Mouse (Mus musculus) heart, embryonic 14.5 days (tissue): Measurements from ENCODE around the gene Prpf8. TPM values are rescaled to one million over a fixed set of nuclear protein-coding genes. Genes with fewer than 3 reads are reported as not detected.

ENCODE experiments used
- ATAC-seq: fragments of 200-750 bp; cut with Nextera tagmentation; 2 replicates; pipeline ENCODE4 v1.8.0; 2017; ENCODE audit warnings: low read depth, moderate TSS enrichment; ENCODE audit not compliant: insufficient number of reproducible peaks, insufficient read depth, low FRiP score
- H3K27ac ChIP-seq, 2 experiments: fragments of 200-500 bp in 1 of 2; fragments of 300-500 bp in 1 of 2; sonication (generic) in 1 of 2; replicated peaks in 1 of 2; 2 replicates each; pipeline ENCODE4 v1.5.1; 2012 to 2014; ENCODE audit warnings: low read depth in 2 of 2, low read length in 2 of 2, control low read depth in 1 of 2, mild to moderate bottlenecking in 1 of 2, mixed read lengths in 1 of 2; ENCODE audit not compliant: control insufficient read depth in 1 of 2, insufficient read depth in 1 of 2
- H3K27me3 ChIP-seq: fragments of 300-500 bp; sonication (generic); 2 replicates; pipeline ENCODE4 v1.6.1; 2014; ENCODE audit warnings: mild to moderate bottlenecking, low read length, control low read depth; ENCODE audit not compliant: control insufficient read depth, insufficient read depth
- H3K36me3 ChIP-seq: fragments of 300-500 bp; sonication (generic); 2 replicates; pipeline ENCODE4 v1.6.1; 2014; ENCODE audit warnings: mild to moderate bottlenecking, control low read depth, low read length, mixed read lengths; ENCODE audit not compliant: control insufficient read depth, insufficient read depth
- H3K4me1 ChIP-seq, 2 experiments: fragments of 200-500 bp in 1 of 2; fragments of 300-500 bp in 1 of 2; sonication (generic) in 1 of 2; 2 replicates each; pipeline ENCODE4 v1.6.1; 2012 to 2014; ENCODE audit warnings: low read length in 2 of 2, control low read depth in 1 of 2, mixed read lengths in 1 of 2; ENCODE audit not compliant: control insufficient read depth in 2 of 2, insufficient read depth in 2 of 2
- H3K4me2 ChIP-seq: fragments of 300-500 bp; sonication (generic); 2 replicates; pipeline ENCODE4 v1.6.1; 2014; ENCODE audit warnings: mild to moderate bottlenecking, low read length
- H3K4me3 ChIP-seq, 2 experiments: fragments of 200-500 bp in 1 of 2; fragments of 300-500 bp in 1 of 2; sonication (generic) in 1 of 2; 2 replicates each; pipeline ENCODE4 v1.5.1; 2012 to 2014; ENCODE audit warnings: low read length in 2 of 2, mild to moderate bottlenecking in 2 of 2, control low read depth in 1 of 2, low read depth in 1 of 2, moderate library complexity in 1 of 2; ENCODE audit not compliant: control insufficient read depth in 1 of 2, insufficient read depth in 1 of 2
- H3K9ac ChIP-seq: fragments of 300-500 bp; sonication (generic); 2 replicates; pipeline ENCODE4 v1.6.1; 2014; ENCODE audit warnings: mild to moderate bottlenecking, low read length
- H3K9me3 ChIP-seq: fragments of 300-500 bp; sonication (generic); 2 replicates; pipeline ENCODE4 v1.6.1; 2016; ENCODE audit warnings: low read length, control low read depth; ENCODE audit not compliant: control insufficient read depth
- WGBS: fragments of 180-500 bp; shearing (Covaris S2); extraction: QIAGEN DNeasy Blood & Tissue Kit; methylation state at CpG from one replicate; pipeline ENCODE4 v1.1.7; 2014; 5-methylcytosine and 5-hydroxymethylcytosine counted together
- polyA plus RNA-seq: library from polyadenylated mRNA; unstranded; fragments of >200 nt; fragmentation: Nextera tagmentation; extraction: Ambion mirVana; gene quantifications from 2 replicates; pipeline ENCODE4 v1.2.1, GENCODE M21; 2014

Prpf8 gene
- polyA plus RNA-seq, 1 experiment from 2014 or later = 46.8 TPM

DNA sequence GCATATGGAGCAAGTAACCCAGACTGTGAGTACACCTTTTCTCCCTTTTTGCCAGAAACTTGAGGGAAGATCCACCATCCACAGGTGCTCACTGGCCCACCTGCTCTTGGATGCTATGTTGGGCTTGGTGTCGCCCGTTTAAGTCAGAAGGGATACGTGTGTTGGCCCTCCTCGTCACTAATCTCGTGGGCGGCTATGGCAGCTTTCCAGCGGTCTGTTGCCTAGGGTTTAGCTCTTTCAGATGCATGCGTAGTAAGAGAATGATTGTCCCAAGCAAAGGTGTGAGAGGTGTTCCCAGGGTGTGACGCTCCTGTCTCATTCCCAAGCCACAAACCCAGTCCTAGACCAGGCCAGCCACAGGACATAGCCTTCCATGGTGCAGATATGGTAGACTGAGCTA, 58.1 kb downstream of the Prpf8 start:
- Histone ChIP-seq H3K9ac (no peak overlapping the region), H3K27ac (no peak overlapping the region), H3K4me3 (no peak overlapping the region), H3K36me3 (no peaks in the 10 kb centered on the region), H3K4me2 (no peak overlapping the region), H3K27me3 (no peaks in the 10 kb centered on the region), H3K9me3 (no peaks in the 10 kb centered on the region), H3K4me1 (peaks cover 13 to 15% of the 10 kb centered on the region in 2 experiments)
- no peak for ATAC-seq
- WGBS = 74% methylated on average over 9 of the region's 9 CpGs

- Histone ChIP-seq H3K27ac (no peak overlapping the region), H3K4me1 (peaks cover 15 to 17% of the 10 kb centered on the region in 2 experiments), H3K4me3 (no peak overlapping the region), H3K36me3 (no peaks in the 10 kb centered on the region), H3K4me2 (no peak overlapping the region), H3K9ac (no peak overlapping the region), H3K27me3 (no peaks in the 10 kb centered on the region), H3K9me3 (no peaks in the 10 kb centered on the region)
- 68% methylated on average over 4 of the region's 4 CpGs for WGBS
- no peak for ATAC-seq
These were observed 59.4 kb downstream of the Prpf8 start for GRCm38 (mm10) chr11:75546057-75546456.

- no peaks in the 10 kb centered on the region for H3K36me3 ChIP-seq
- no peak overlapping the region for H3K4me3 ChIP-seq
- ATAC-seq = no peak
- H3K27me3 ChIP-seq = no peaks in the 10 kb centered on the region
- no peaks in the 10 kb centered on the region for H3K9me3 ChIP-seq
- H3K9ac ChIP-seq = no peak overlapping the region
- H3K4me2 ChIP-seq = no peak overlapping the region
- peak overlapping the region in 1 of 2 experiments; percentile 47; a peak in 2 of 4 replicates for H3K27ac ChIP-seq
- H3K4me1 ChIP-seq = peaks cover 24 to 27% of the 10 kb centered on the region in 2 experiments
- 20% methylated on average over 5 of the region's 5 CpGs for WGBS
These were observed 63.1 kb downstream of the Prpf8 start for GRCm38 (mm10) chr11:75549658-75550111.

DNA sequence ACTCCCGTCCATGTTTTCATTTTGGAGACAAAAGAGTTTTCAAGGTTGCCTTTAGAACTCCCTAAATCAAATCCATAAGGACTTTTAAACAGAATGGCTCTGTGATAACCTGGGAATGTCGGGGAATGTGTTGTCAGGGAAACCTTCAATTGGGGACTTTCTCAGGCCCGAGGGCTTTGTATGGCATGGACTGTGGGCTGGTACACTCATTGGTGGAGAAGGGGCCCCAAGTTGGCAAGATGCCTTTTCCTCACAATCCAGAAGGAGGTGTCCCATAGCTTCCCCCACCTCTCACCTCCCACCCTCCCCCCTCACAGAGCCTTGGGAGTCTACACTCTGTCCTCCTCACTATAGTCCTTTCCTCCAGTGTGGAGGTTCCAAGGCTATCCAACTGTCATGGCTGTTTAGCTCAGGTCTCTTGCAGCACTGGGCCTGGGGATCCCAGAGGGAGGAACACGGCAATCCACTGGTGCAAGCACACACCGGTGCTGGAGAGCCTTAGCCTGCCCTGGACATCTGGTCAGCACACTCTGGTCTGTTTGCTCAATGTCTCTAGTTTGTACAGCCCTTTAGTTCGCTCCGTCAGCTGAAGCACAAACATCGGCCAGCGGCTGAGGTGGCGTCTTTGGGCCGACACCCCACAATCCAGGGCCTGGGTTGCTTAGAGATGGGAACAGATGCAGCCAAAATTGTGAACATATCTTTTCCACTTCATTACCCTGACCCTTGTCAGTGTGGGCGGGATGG, 63.8 kb downstream of the Prpf8 start:
- Histone ChIP-seq H3K4me2 (no peak overlapping the region), H3K27me3 (no peaks in the 10 kb centered on the region), H3K27ac (no peak overlapping the region), H3K4me3 (no peak overlapping the region), H3K4me1 (peaks cover 24 to 27% of the 10 kb centered on the region in 2 experiments), H3K9me3 (no peaks in the 10 kb centered on the region), H3K9ac (no peak overlapping the region), H3K36me3 (no peaks in the 10 kb centered on the region)
- no peak for ATAC-seq
- WGBS = 77% methylated on average over 12 of the region's 12 CpGs

DNA sequence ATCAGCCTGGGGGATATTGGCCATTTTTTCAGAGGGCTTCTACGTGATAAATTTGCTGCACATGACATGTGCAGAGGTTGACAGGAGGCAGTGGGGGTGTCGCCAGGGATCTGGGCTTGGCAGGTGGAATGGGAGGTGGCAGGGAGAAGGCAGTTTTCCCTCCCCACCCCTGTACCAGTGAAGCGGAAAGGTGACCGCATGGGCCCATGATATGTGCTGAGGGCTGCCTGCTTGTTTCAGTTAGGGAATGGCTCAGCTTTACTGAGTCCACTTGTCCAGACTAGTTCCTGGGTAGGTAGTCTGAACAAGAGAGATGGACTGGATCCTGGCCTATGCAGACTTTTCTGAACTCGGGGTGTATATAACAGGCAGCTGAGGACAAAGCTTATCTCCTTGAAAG, 64.7 kb downstream of the Prpf8 start:
- WGBS = 88% methylated on average over 5 of the region's 5 CpGs

DNA sequence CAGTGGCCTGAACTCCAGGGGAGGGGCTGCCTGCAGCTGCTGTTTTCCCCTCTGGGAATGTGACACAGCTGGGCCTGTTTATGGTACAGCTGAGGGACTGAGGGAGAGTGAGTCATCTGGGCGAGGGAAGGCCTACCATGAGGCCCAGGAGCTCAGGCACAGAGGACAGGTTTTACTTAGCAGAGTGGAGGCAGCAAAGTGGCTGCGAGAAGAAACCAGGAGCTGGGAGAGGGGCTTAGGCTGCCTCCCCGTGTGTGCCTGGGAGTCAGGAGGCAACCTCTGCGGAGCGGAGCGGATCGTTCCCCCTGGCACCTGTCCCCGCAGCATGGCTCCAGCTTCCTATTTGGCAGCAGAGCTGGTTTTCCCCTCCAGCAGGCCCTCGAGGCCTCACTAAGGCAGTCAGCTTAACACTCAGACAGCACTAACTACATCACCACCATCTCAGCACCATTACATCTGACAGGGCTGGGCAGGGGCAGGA, 65.4 kb downstream of the Prpf8 start:
- Histone ChIP-seq H3K4me3 (no peak overlapping the region), H3K4me1 (peaks cover 24 to 27% of the 10 kb centered on the region in 2 experiments), H3K9ac (peak overlapping the region; percentile 41; the same call in 1 of the 2 replicates), H3K27me3 (no peaks in the 10 kb centered on the region), H3K9me3 (no peaks in the 10 kb centered on the region), H3K36me3 (no peaks in the 10 kb centered on the region), H3K4me2 (no peak overlapping the region), H3K27ac (peak overlapping the region; percentile 6 to 61; a peak in 2 of 4 replicates)
- 55% methylated on average over 9 of the region's 9 CpGs for WGBS
- 0 out of 2 replicates have a peak, but pooled peaks have one; percentile 24 for ATAC-seq

More for the DNA sequence above, 64.7 kb downstream of the Prpf8 start:
- Histone ChIP-seq H3K4me1 (peaks cover 24 to 27% of the 10 kb centered on the region in 2 experiments), H3K4me3 (no peak overlapping the region), H3K4me2 (no peak overlapping the region), H3K27ac (peak overlapping the region in 1 of 2 experiments; percentile 61; a peak in 1 of 4 replicates), H3K9me3 (no peaks in the 10 kb centered on the region), H3K36me3 (no peaks in the 10 kb centered on the region), H3K27me3 (no peaks in the 10 kb centered on the region), H3K9ac (no peak overlapping the region)
- ATAC-seq = no peak

- Histone ChIP-seq H3K9me3 (no peaks in the 10 kb centered on the region), H3K9ac (peak overlapping the region; percentile 41; the same call in 1 of the 2 replicates), H3K4me2 (no peak overlapping the region), H3K36me3 (no peaks in the 10 kb centered on the region), H3K27ac (no peak overlapping the region), H3K4me1 (peaks cover 24 to 27% of the 10 kb centered on the region in 2 experiments), H3K4me3 (no peak overlapping the region), H3K27me3 (no peaks in the 10 kb centered on the region)
- no peak for ATAC-seq
- WGBS = 38% methylated on average over 7 of the region's 7 CpGs
These were observed 66.4 kb downstream of the Prpf8 start for GRCm38 (mm10) chr11:75552906-75553482.
